Mouse (Mus musculus) lung, postnatal 0 days (tissue): ENCODE results near the gene Mdm2. TPM values are rescaled to one million over a fixed set of nuclear protein-coding genes. Genes with fewer than 3 reads are reported as not detected.
"Not testable (repeated sequence)": the region's sequence is repeated elsewhere in the genome, so short reads cannot be mapped to it uniquely, and the experiment has no call there.

Experiments
- ATAC-seq: fragments of 200-750 bp; cut with Nextera tagmentation; 2 replicates; pipeline ENCODE4 v1.8.0; 2017; ENCODE audit warnings: moderate library complexity
- DNase-seq: peaks from one replicate; pipeline ENCODE4 v3.0.0-alpha.2; 2016; ENCODE audit warnings: low spot score
- H3K27ac ChIP-seq: fragments of 300-500 bp; sonication (generic); 2 replicates; pipeline ENCODE4 v1.5.1; 2014; ENCODE audit warnings: antibody characterized with exemption, mild to moderate bottlenecking, low read length, mixed read lengths
- H3K27me3 ChIP-seq: fragments of 300-500 bp; sonication (generic); replicated peaks from 2 replicates; pipeline ENCODE4 v1.6.1; 2014; ENCODE audit warnings: low read length, mixed read lengths; ENCODE audit not compliant: insufficient read depth
- H3K36me3 ChIP-seq: fragments of 300-500 bp; sonication (generic); 2 replicates; pipeline ENCODE4 v1.6.1; 2014; ENCODE audit warnings: low read length, mixed read lengths; ENCODE audit not compliant: insufficient read depth
- H3K4me1 ChIP-seq: fragments of 300-500 bp; sonication (generic); 2 replicates; pipeline ENCODE4 v1.6.1; 2014; ENCODE audit warnings: antibody characterized with exemption, low read depth, low read length, mixed read lengths; ENCODE audit not compliant: insufficient read depth
- H3K4me2 ChIP-seq: fragments of 300-500 bp; sonication (generic); replicated peaks from 2 replicates; pipeline ENCODE4 v1.6.1; 2014; ENCODE audit warnings: low read depth, mild to moderate bottlenecking, low read length, moderate library complexity, mixed read lengths
- H3K4me3 ChIP-seq: fragments of 300-500 bp; sonication (generic); 2 replicates; pipeline ENCODE4 v1.5.1; 2014; ENCODE audit warnings: low read depth, low read length
- H3K9ac ChIP-seq: fragments of 300-500 bp; sonication (generic); replicated peaks from 2 replicates; pipeline ENCODE4 v1.6.1; 2014; ENCODE audit warnings: low read depth, mild to moderate bottlenecking
- H3K9me3 ChIP-seq: fragments of 300-500 bp; sonication (generic); 2 replicates; pipeline ENCODE4 v1.6.1; 2016; ENCODE audit warnings: low read length, mixed read lengths
- CTCF ChIP-seq: IDR thresholded peaks from 2 replicates; pipeline ENCODE4 v1.5.1; 2016; ENCODE audit warnings: antibody characterized with exemption, mild to moderate bottlenecking
- EP300 ChIP-seq: IDR thresholded peaks from 2 replicates; pipeline ENCODE4 v1.6.1; 2016; ENCODE audit warnings: antibody characterized with exemption, mild to moderate bottlenecking, control low read depth
- WGBS: fragments of 180-500 bp; shearing (Covaris S2); extraction: QIAGEN DNeasy Blood & Tissue Kit; methylation state at CpG from one replicate; pipeline ENCODE4 v1.1.7; 2014; 5-methylcytosine and 5-hydroxymethylcytosine counted together
- polyA plus RNA-seq: library from polyadenylated mRNA; unstranded; fragments of >200 nt; fragmentation: Nextera tagmentation; extraction: Ambion mirVana; gene quantifications from 2 replicates; pipeline ENCODE4 v1.2.1, GENCODE M21; 2015

Mdm2 gene
- polyA plus RNA-seq, 1 experiment from 2014 or later: 22.7 TPM

DNA sequence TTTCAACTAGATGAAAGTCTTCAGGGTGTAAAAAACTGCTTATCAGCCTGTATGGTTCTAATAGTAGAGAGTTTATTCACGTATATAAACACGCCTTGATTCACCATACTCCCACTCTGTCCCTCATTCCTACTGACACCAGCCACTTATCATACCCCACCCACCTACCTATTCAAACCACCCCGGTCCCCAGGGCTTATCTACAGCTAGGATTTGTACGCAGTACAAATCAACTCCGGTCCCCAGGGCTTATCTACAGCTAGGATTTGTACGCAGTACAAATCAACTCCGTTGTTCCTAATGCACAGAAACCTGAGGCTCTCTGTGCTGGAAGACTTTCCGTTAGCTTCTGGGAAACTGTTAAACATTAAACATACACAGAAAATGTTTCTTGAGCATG lies 23.1 kb upstream of the Mdm2 start:
- not testable (repeated sequence) for ATAC-seq, H3K4me2 ChIP-seq, H3K27me3 ChIP-seq, DNase-seq, H3K9me3 ChIP-seq, H3K4me3 ChIP-seq, H3K36me3 ChIP-seq, H3K27ac ChIP-seq, H3K9ac ChIP-seq, H3K4me1 ChIP-seq
- WGBS: 45% methylated on average over 7 of the region's 8 CpGs

DNA sequence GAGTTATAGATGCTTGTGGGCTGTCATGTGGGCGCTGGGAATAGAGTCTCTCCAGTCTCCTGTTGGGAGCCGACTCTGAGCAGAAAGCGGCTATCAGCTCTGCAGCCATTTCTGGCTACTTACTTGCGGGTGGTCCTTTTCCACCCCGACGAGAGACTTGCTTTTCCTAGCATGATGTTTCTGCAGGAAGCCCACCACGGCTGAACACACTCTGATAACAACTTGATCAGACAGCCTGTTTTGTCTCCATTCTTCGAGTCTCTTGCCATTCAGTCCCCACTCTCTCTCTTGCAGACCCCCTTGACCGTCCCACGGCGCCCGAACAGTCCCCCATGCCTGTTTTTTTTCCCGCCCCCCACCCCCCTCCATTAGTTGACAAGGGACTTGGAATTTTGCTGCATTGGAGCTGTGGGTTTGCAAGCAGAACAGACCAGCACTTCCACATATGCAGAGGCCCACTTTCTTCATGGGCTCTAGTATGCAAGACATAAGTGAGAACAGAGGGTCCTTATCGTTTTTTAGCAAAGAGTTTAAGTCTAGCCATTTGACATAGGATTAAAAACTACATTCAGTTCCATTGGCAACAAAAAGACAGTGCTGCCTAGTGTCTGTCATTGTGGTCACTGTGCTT lies 22.5 kb upstream of the Mdm2 start:
- Histone ChIP-seq H3K4me3 (no peak overlapping the region), H3K36me3 (0 out of 2 replicates have a peak, but pooled peaks cover 6% of the 10 kb centered on the region), H3K27me3 (no peaks in the 10 kb centered on the region), H3K27ac (no peak overlapping the region), H3K9me3 (no peaks in the 10 kb centered on the region), H3K9ac (no peak overlapping the region), H3K4me1 (no peaks in the 10 kb centered on the region), H3K4me2 (no peak overlapping the region)
- WGBS: 76% methylated on average over 14 of the region's 14 CpGs
- no peak for DNase-seq
- ATAC-seq: no peak
- TF ChIP-seq CTCF (no peak), EP300 (no peak)

DNA sequence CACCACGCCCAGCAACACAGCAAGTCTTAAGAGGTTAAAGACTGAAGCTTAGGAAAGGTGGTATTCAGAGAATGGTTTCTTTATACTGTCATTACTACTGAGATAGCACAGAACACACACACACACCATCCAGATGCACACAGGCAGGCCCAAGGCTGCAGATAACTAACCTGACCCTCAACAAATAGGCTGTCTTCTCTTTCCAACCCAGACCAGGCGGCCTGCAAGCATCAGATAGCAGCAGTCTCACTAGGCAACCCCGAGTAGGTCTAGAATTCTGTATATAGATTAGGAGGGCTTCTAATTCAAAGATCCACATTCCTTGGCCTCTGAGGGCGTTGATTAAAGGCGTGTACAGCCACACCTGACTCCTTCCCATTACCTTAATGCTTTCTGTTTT lies 21.6 kb upstream of the Mdm2 start:
- no peaks in the 10 kb centered on the region for H3K27me3 ChIP-seq
- H3K4me2 ChIP-seq: no peak overlapping the region
- no peak overlapping the region for H3K27ac ChIP-seq
- H3K9ac ChIP-seq: no peak overlapping the region
- TF ChIP-seq EP300 (no peak), CTCF (no peak)
- ATAC-seq: no peak
- WGBS: 79% methylated on average over 5 of the region's 5 CpGs
- no peaks in the 10 kb centered on the region for H3K4me1 ChIP-seq
- no peaks in the 10 kb centered on the region for H3K9me3 ChIP-seq
- DNase-seq: no peak
- H3K4me3 ChIP-seq: no peak overlapping the region
- 0 out of 2 replicates have a peak, but pooled peaks cover 2% of the 10 kb centered on the region for H3K36me3 ChIP-seq

DNA sequence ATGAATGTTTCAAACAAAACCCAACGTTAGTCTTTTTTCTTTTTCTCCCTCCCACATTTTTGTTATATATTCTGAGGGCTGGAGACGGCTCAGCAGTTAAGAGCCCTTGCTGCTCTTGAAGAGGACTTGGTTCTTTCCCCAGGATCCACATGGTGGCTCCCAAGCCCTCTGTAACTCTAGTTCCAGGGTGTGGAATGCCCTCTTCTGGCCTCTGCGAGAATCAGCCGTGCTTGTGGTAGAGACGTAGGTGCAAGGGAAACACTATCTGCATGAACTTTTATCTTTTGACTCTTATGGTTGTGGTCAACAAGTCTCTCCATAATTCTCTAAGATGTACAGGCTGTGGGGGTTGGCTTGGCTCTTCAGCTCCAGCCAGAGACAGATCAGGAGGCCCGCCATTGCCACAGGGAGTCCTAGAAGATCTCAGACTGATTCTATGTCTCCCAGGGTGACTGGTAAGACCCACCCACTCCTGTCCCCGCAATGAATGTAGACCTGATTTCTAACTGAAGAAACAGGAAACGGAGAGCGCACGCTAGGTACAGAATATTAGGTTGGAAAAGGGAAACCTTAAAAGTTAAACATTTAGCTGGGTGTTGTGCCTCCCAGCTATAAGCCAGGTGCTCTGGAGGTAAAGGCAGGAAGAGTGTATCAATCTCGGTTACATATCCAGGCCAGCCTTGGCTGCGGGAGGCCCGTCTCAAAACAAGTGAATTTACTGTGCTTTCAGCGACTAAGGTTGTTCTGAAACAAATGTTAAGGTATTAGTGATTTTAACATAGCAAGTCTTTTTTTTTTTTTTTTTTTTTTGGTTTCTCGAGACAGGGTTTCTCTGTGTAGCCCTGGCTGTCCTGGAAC lies 20.9 kb upstream of the Mdm2 start:
- no peak overlapping the region for H3K9ac ChIP-seq
- peak; percentile 90 for TF ChIP-seq CTCF
- TF ChIP-seq EP300: peak; percentile 62
- H3K27me3 ChIP-seq: no peaks in the 10 kb centered on the region
- DNase-seq: peak; percentile 91
- H3K9me3 ChIP-seq: no peaks in the 10 kb centered on the region
- H3K4me1 ChIP-seq: no peaks in the 10 kb centered on the region
- 46% methylated on average over 14 of the region's 15 CpGs for WGBS
- no peak overlapping the region for H3K4me3 ChIP-seq
- no peak overlapping the region for H3K4me2 ChIP-seq
- peak; percentile 72 for ATAC-seq
- H3K36me3 ChIP-seq: no peaks in the 10 kb centered on the region
- H3K27ac ChIP-seq: peak overlapping the region; percentile 59; the same call in 1 of the 2 replicates

DNA sequence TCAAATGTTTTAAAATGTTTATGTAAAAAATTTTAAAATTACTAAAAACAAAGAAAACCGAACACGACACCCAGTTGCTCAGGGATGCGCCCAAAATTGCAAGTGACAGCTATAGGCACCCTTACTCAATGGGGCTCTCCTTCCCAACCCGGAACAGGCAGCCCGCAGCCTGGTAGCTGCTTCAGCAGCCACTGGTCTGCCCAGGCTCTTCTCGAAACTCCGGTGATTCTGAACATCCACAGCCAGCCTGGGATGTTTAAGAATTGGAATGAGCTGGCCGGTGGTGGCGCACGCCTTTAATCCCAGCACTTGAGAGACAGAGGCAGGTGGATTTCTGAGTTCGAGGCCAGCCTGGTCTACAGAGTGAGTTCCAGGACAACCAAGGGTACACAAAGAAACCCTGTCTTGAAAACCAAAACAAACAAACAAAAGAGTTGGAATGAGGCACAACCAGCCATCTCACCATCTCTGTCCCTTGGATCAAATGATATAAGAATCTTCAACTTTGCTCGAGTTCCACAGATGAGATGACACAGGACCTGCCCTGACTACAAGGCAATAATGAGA lies 20.2 kb upstream of the Mdm2 start:
- Histone ChIP-seq H3K9ac (no peak overlapping the region), H3K27me3 (no peaks in the 10 kb centered on the region), H3K36me3 (no peaks in the 10 kb centered on the region), H3K4me1 (no peaks in the 10 kb centered on the region), H3K27ac (no peak overlapping the region), H3K4me3 (no peak overlapping the region), H3K4me2 (no peak overlapping the region), H3K9me3 (no peaks in the 10 kb centered on the region)
- WGBS: 81% methylated on average over 12 of the region's 12 CpGs
- ATAC-seq (no peak), DNase-seq (no peak)
- TF ChIP-seq EP300 (no peak), CTCF (no peak)

DNA sequence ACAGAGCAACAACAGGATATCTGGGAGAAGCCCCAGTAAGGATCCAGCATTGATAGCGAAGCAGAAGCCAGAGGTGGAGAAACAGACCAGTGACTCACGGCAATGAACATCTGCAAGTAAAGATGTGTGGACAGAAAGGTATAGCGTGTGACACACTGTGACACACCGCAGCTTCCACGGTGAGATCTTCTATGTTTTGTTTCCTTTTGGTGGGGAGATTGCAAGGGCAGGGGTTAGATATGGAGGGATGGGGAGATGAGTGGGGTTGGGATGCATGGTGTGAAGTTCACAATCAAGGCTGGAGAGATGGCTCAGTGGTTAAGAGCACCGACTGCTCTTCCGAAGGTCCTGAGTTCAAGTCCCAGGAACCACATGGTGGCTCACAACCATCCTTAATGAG lies 19.6 kb upstream of the Mdm2 start:
- H3K9me3 ChIP-seq: no peaks in the 10 kb centered on the region
- WGBS: 94% methylated on average over 7 of the region's 7 CpGs
- H3K4me1 ChIP-seq: no peaks in the 10 kb centered on the region
- no peaks in the 10 kb centered on the region for H3K27me3 ChIP-seq
- H3K9ac ChIP-seq: no peak overlapping the region
- TF ChIP-seq CTCF (no peak), EP300 (no peak)
- no peak overlapping the region for H3K4me3 ChIP-seq
- no peaks in the 10 kb centered on the region for H3K36me3 ChIP-seq
- peak overlapping the region; percentile 15; the same call in 1 of the 2 replicates for H3K27ac ChIP-seq
- DNase-seq (no peak), ATAC-seq (no peak)
- no peak overlapping the region for H3K4me2 ChIP-seq
